Mouse (Mus musculus): ENCODE measurements around the gene Lama5.

DNA sequence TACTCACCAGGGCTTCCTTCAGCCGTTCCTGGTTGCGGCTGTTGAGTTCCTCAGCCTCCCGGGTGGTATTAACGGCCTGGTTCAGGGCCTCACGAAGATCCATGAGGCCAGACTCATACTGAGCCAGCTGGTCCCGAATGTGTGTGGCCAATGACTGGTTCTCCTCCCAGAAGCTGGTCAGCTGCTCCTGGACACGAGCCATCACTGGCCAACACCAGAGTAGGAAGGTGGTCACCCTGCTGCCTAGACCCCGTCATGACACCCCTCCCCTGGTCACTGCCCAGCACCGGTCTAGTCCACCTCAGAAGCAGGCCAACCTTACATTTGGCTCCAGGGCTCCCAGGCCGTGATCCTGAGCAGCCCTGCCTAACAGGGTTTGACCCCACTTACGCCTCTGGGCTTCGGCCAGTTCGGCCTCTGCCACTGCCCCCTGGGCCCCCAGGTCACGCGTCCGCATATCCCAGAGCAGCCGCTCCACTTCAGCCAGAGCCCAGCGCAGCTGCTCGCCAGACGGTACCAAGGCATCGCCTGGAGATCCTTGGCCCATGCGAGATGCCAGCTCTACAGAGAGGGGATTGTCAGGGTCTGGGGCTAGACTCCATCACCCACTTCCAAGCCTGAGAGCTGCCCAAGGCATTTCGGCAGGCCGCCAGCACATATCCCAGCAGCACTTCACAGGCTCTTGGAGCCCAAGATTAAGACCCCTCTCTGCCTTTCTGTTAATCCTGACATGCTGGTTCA, 41.5 kb downstream of the Lama5 start:
- TF ChIP-seq POLR2A (IDR thresholded peaks at IDR 0.05; ENCODE audit: borderline replicate concordance, insufficient read depth, low read length) (no peak), CTCF (IDR thresholded peaks at IDR 0.05; ENCODE audit: borderline replicate concordance, insufficient read depth, low read depth, low read length) (no peak)
